Mouse (Mus musculus): ENCODE measurements around the gene Msx2. TPM values are rescaled to one million over a fixed set of nuclear protein-coding genes. Genes with fewer than 3 reads are reported as not detected.

The Msx2 gene
- 1.6 TPM in 2 replicates for polyA plus RNA-seq (2015; fragmentation: Nextera tagmentation; extraction: Ambion mirVana)

GRCm38 (mm10) chr13:53472614-53473124 lies at the start of gene Msx2:
Gene Msx2, minus strand, starts transcription at chr13:53473074.
- Histone ChIP-seq H3K4me1 (replicated peaks) (peaks cover 25% of the 10 kb centered on the region), H3K9ac (replicated peaks) (peak within 1 kb of the TSS; percentile 53), H3K4me3 (replicated peaks) (peak within 1 kb of the TSS; percentile 43), H3K4me2 (replicated peaks) (peak within 1 kb of the TSS; percentile 64), H3K27ac (no peak within 1 kb of the TSS), H3K9me3 (no peaks in the 10 kb centered on the region), H3K36me3 (no peaks in the 10 kb centered on the region), H3K27me3 (peaks cover 99% of the 10 kb centered on the region)
- WGBS = under 1% methylated on average over 38 of the region's 38 CpGs
- peak; percentile 84 for ATAC-seq

GRCm38 (mm10) chr13:53521468-53521867 lies 48.6 kb upstream of the Msx2 start:
- H3K4me3 ChIP-seq (replicated peaks) = no peak overlapping the region
- no peak for ATAC-seq
- 69% methylated on average over 3 of the region's 3 CpGs for WGBS

GRCm38 (mm10) chr13:53520343-53520937 lies 47.6 kb upstream of the Msx2 start:
- peaks cover 8% of the 10 kb centered on the region for H3K27me3 ChIP-seq
- no peak overlapping the region for H3K4me3 ChIP-seq (replicated peaks)
- no peak overlapping the region for H3K9ac ChIP-seq (replicated peaks)
- 43% methylated on average over 12 of the region's 12 CpGs for WGBS
- no peaks in the 10 kb centered on the region for H3K36me3 ChIP-seq
- no peak overlapping the region for H3K4me2 ChIP-seq (replicated peaks)
- H3K4me1 ChIP-seq (replicated peaks) = peaks cover 9% of the 10 kb centered on the region
- H3K27ac ChIP-seq = no peak overlapping the region
- H3K9me3 ChIP-seq = no peaks in the 10 kb centered on the region
- no peak; the same call in 1 of the 2 replicates for ATAC-seq

More at GRCm38 (mm10) chr13:53521468-53521867, 48.6 kb upstream of the Msx2 start:
- H3K36me3 ChIP-seq = no peaks in the 10 kb centered on the region
- H3K9me3 ChIP-seq = no peaks in the 10 kb centered on the region
- H3K4me1 ChIP-seq (replicated peaks) = peaks cover 9% of the 10 kb centered on the region
- no peak overlapping the region for H3K4me2 ChIP-seq (replicated peaks)
- peaks cover 11% of the 10 kb centered on the region for H3K27me3 ChIP-seq
- no peak overlapping the region for H3K9ac ChIP-seq (replicated peaks)
- H3K27ac ChIP-seq = no peak overlapping the region

- Histone ChIP-seq H3K9ac (replicated peaks) (no peak overlapping the region), H3K4me1 (replicated peaks) (peaks cover 9% of the 10 kb centered on the region), H3K27me3 (peaks cover 8% of the 10 kb centered on the region), H3K4me2 (replicated peaks) (no peak overlapping the region), H3K36me3 (no peaks in the 10 kb centered on the region), H3K4me3 (replicated peaks) (no peak overlapping the region), H3K27ac (no peak overlapping the region), H3K9me3 (no peaks in the 10 kb centered on the region)
- WGBS = 74% methylated on average over 8 of the region's 8 CpGs
- no peak for ATAC-seq
Measured at GRCm38 (mm10) chr13:53519727-53520126, 46.9 kb upstream of the Msx2 start.

GRCm38 (mm10) chr13:53518306-53518705 lies 45.4 kb upstream of the Msx2 start:
- no peak for ATAC-seq
- H3K36me3 ChIP-seq = no peaks in the 10 kb centered on the region
- no peak overlapping the region for H3K9ac ChIP-seq (replicated peaks)
- 75% methylated on average over 4 of the region's 4 CpGs for WGBS
- H3K4me2 ChIP-seq (replicated peaks) = no peak overlapping the region
- H3K4me3 ChIP-seq (replicated peaks) = no peak overlapping the region
- H3K4me1 ChIP-seq (replicated peaks) = peaks cover 9% of the 10 kb centered on the region
- H3K27me3 ChIP-seq = peaks cover 6% of the 10 kb centered on the region; the same call in 1 of the 2 replicates
- H3K9me3 ChIP-seq = no peaks in the 10 kb centered on the region
- no peak overlapping the region for H3K27ac ChIP-seq

GRCm38 (mm10) chr13:53514574-53514973 lies 41.7 kb upstream of the Msx2 start:
- Histone ChIP-seq H3K36me3 (no peaks in the 10 kb centered on the region), H3K4me2 (replicated peaks) (no peak overlapping the region)

GRCm38 (mm10) chr13:53511366-53511765 lies 38.5 kb upstream of the Msx2 start:
- Histone ChIP-seq H3K9ac (replicated peaks) (no peak overlapping the region), H3K27me3 (peaks cover 7% of the 10 kb centered on the region), H3K4me3 (replicated peaks) (no peak overlapping the region), H3K4me2 (replicated peaks) (no peak overlapping the region), H3K9me3 (no peaks in the 10 kb centered on the region), H3K4me1 (replicated peaks) (no peaks in the 10 kb centered on the region), H3K27ac (no peak overlapping the region), H3K36me3 (no peaks in the 10 kb centered on the region)
- no peak for ATAC-seq
- WGBS = 82% methylated on average over 2 of the region's 2 CpGs

More at GRCm38 (mm10) chr13:53514574-53514973, 41.7 kb upstream of the Msx2 start:
- Histone ChIP-seq H3K27me3 (no peaks in the 10 kb centered on the region), H3K4me3 (replicated peaks) (no peak overlapping the region), H3K9me3 (no peaks in the 10 kb centered on the region), H3K9ac (replicated peaks) (no peak overlapping the region), H3K27ac (no peak overlapping the region), H3K4me1 (replicated peaks) (no peaks in the 10 kb centered on the region)
- no peak for ATAC-seq

- Histone ChIP-seq H3K27me3 (peaks cover 57% of the 10 kb centered on the region), H3K4me1 (replicated peaks) (peaks cover 12% of the 10 kb centered on the region)
Measured at GRCm38 (mm10) chr13:53502406-53502805, 29.5 kb upstream of the Msx2 start.

GRCm38 (mm10) chr13:53501561-53502253 lies 28.8 kb upstream of the Msx2 start:
- peak; percentile 48; the same call in 1 of the 2 replicates for ATAC-seq
- WGBS = 6% methylated on average over 10 of the region's 10 CpGs
- Histone ChIP-seq H3K36me3 (no peaks in the 10 kb centered on the region), H3K9ac (replicated peaks) (no peak overlapping the region), H3K4me1 (replicated peaks) (peaks cover 12% of the 10 kb centered on the region), H3K27ac (no peak overlapping the region), H3K4me2 (replicated peaks) (peak overlapping the region; percentile 22; the same call in 1 of the 2 replicates), H3K4me3 (replicated peaks) (no peak overlapping the region), H3K27me3 (peaks cover 53% of the 10 kb centered on the region), H3K9me3 (no peaks in the 10 kb centered on the region)

More at GRCm38 (mm10) chr13:53502406-53502805, 29.5 kb upstream of the Msx2 start:
- Histone ChIP-seq H3K4me3 (replicated peaks) (no peak overlapping the region), H3K27ac (no peak overlapping the region), H3K9ac (replicated peaks) (no peak overlapping the region), H3K36me3 (no peaks in the 10 kb centered on the region), H3K4me2 (replicated peaks) (no peak overlapping the region), H3K9me3 (no peaks in the 10 kb centered on the region)
- WGBS = 34% methylated on average over 6 of the region's 6 CpGs
- ATAC-seq = no peak

- H3K4me3 ChIP-seq (replicated peaks) = no peak overlapping the region
- H3K4me1 ChIP-seq (replicated peaks) = peaks cover 12% of the 10 kb centered on the region
- H3K27me3 ChIP-seq = peaks cover 49% of the 10 kb centered on the region
- H3K9ac ChIP-seq (replicated peaks) = no peak overlapping the region
- no peak overlapping the region for H3K27ac ChIP-seq
- 19% methylated on average over 3 of the region's 3 CpGs for WGBS
- no peaks in the 10 kb centered on the region for H3K9me3 ChIP-seq
- H3K4me2 ChIP-seq (replicated peaks) = peak overlapping the region; percentile 22; the same call in 1 of the 2 replicates
- ATAC-seq = 0 out of 2 replicates have a peak, but pooled peaks have one; percentile 4
- H3K36me3 ChIP-seq = no peaks in the 10 kb centered on the region
Measured at GRCm38 (mm10) chr13:53501057-53501456, 28.2 kb upstream of the Msx2 start.

GRCm38 (mm10) chr13:53486512-53486911 lies 13.6 kb upstream of the Msx2 start:
- Histone ChIP-seq H3K9me3 (no peaks in the 10 kb centered on the region), H3K4me2 (replicated peaks) (no peak overlapping the region), H3K27ac (no peak overlapping the region), H3K36me3 (no peaks in the 10 kb centered on the region), H3K4me3 (replicated peaks) (no peak overlapping the region), H3K9ac (replicated peaks) (no peak overlapping the region), H3K27me3 (peaks cover 29% of the 10 kb centered on the region), H3K4me1 (replicated peaks) (no peaks in the 10 kb centered on the region)
- ATAC-seq = no peak
- WGBS = 69% methylated on average over 4 of the region's 4 CpGs

- peaks cover 97% of the 10 kb centered on the region for H3K27me3 ChIP-seq
- H3K4me1 ChIP-seq (replicated peaks) = peaks cover 25% of the 10 kb centered on the region
- H3K9ac ChIP-seq (replicated peaks) = peak overlapping the region; percentile 67
- under 1% methylated on average over 35 of the region's 37 CpGs for WGBS
- H3K27ac ChIP-seq = no peak overlapping the region
- H3K9me3 ChIP-seq = no peaks in the 10 kb centered on the region
- peak; percentile 84 for ATAC-seq
- H3K36me3 ChIP-seq = no peaks in the 10 kb centered on the region
- peak overlapping the region; percentile 50 for H3K4me3 ChIP-seq (replicated peaks)
- H3K4me2 ChIP-seq (replicated peaks) = peak overlapping the region; percentile 89
Measured at GRCm38 (mm10) chr13:53475701-53476188, 2.9 kb upstream of the Msx2 start.
